20 mouse cellular contexts compared by ENCODE assay signal in genomic region chr4:12285983-12286382, GRCm38 (mm10).
DNase-seq lines count a peak whose midpoint lies in the region; ATAC-seq lines count a peak whose summit lies in the region.
"Had no signal": no experiment of that assay in that cellular context is flagged by ENCODE, and none has a peak within 500 bp of the region (broad histone marks: within the 10 kb centered on the region; RNA-seq: fewer than 3 reads in every experiment).

No protein-coding gene starts in this region.

- H3K4me2 ChIP-seq in midbrain, embryonic 11.5 days = no peak overlapping the region
- H3K4me2 ChIP-seq in midbrain, embryonic 16.5 days (ENCODE audit: low read length) = no peak overlapping the region
- H3K4me2 ChIP-seq in midbrain, embryonic 14.5 days (ENCODE audit: low read length) = no peak overlapping the region
- no peak overlapping the region for H3K4me2 ChIP-seq in neural tube, embryonic 14.5 days (ENCODE audit: low read depth, low read length)
- H3K4me2 ChIP-seq: embryonic facial prominence, embryonic 12.5 days; heart, embryonic 11.5 days; heart, embryonic 15.5 days had no signal

- H3K4me1 ChIP-seq in midbrain, embryonic 11.5 days (ENCODE audit: control insufficient read depth, insufficient read depth, low read length) = no peaks in the 10 kb centered on the region
- H3K4me1 ChIP-seq in midbrain, embryonic 16.5 days (ENCODE audit: control insufficient read depth, insufficient read depth, low read length) = peaks cover 3% of the 10 kb centered on the region; the same call in 1 of the 2 replicates
- H3K4me1 ChIP-seq in midbrain, embryonic 14.5 days (ENCODE audit: control insufficient read depth, insufficient read depth, low read length) = 0 out of 2 replicates have a peak, but pooled peaks cover 3% of the 10 kb centered on the region
- H3K4me1 ChIP-seq in neural tube, embryonic 14.5 days (ENCODE audit: control insufficient read depth, insufficient read depth, low read length) = no peaks in the 10 kb centered on the region; the same call in 1 of the 2 replicates
- H3K4me1 ChIP-seq: embryonic facial prominence, embryonic 12.5 days; heart, embryonic 15.5 days; hindbrain, embryonic 10.5 days had no signal

- H3K36me3 ChIP-seq in midbrain, embryonic 11.5 days (ENCODE audit: control insufficient read depth, insufficient read depth, low read length) = no peaks in the 10 kb centered on the region
- no peaks in the 10 kb centered on the region for H3K36me3 ChIP-seq in midbrain, embryonic 16.5 days (ENCODE audit: control insufficient read depth, insufficient read depth, low read length)
- H3K36me3 ChIP-seq in midbrain, embryonic 14.5 days (ENCODE audit: control insufficient read depth, insufficient read depth, low read length) = no peaks in the 10 kb centered on the region
- H3K36me3 ChIP-seq in neural tube, embryonic 14.5 days (ENCODE audit: control insufficient read depth, insufficient read depth, low read length) = no peaks in the 10 kb centered on the region
- H3K36me3 ChIP-seq: embryonic facial prominence, embryonic 12.5 days; heart, embryonic 15.5 days; hindbrain, embryonic 10.5 days had no signal

- intact Hi-C loops in heart, postnatal 14 days (cut with DNase I) = no loop called here

- no peaks in the 10 kb centered on the region for H3K27me3 ChIP-seq in midbrain, embryonic 11.5 days (ENCODE audit: control insufficient read depth, insufficient read depth, low read length)
- no peaks in the 10 kb centered on the region for H3K27me3 ChIP-seq in midbrain, embryonic 16.5 days (ENCODE audit: control insufficient read depth, insufficient read depth, low read depth, low read length)
- H3K27me3 ChIP-seq in midbrain, embryonic 14.5 days (ENCODE audit: control insufficient read depth, insufficient read depth, low read length) = no peaks in the 10 kb centered on the region
- no peaks in the 10 kb centered on the region for H3K27me3 ChIP-seq in neural tube, embryonic 14.5 days (ENCODE audit: control insufficient read depth, insufficient read depth, low read length)
- H3K27me3 ChIP-seq: embryonic facial prominence, embryonic 12.5 days; heart, embryonic 15.5 days had no signal

- peak; percentile 49 for DNase-seq in heart, adult 11 months
- DNase-seq in heart, postnatal 14 days = no peak
- DNase-seq in midbrain, embryonic 11.5 days (ENCODE audit: low spot score, missing footprints) = no peak
- DNase-seq in midbrain, embryonic 14.5 days = no peak
- DNase-seq: adrenal gland, postnatal 14 days; cerebellum, adult 11-12 months; cerebellum, adult 9-10 months; cerebellum, postnatal 25 days; gastrocnemius, postnatal 36 days; heart, adult 2 months had no signal

- H3K9ac ChIP-seq in midbrain, embryonic 11.5 days (ENCODE audit: low read length) = no peak overlapping the region
- no peak overlapping the region for H3K9ac ChIP-seq in midbrain, embryonic 16.5 days (ENCODE audit: low read depth, low read length)
- H3K9ac ChIP-seq in midbrain, embryonic 14.5 days (replicated peaks; ENCODE audit: low read length) = no peak overlapping the region
- H3K9ac ChIP-seq in neural tube, embryonic 14.5 days (replicated peaks; ENCODE audit: low read depth, low read length) = no peak overlapping the region
- H3K9ac ChIP-seq: embryonic facial prominence, embryonic 12.5 days; heart, embryonic 15.5 days had no signal

- H3K9me3 ChIP-seq in midbrain, embryonic 11.5 days (ENCODE audit: control insufficient read depth, low read length) = no peaks in the 10 kb centered on the region
- 0 out of 2 replicates have a peak, but pooled peaks cover 4% of the 10 kb centered on the region for H3K9me3 ChIP-seq in midbrain, embryonic 16.5 days (replicated peaks; ENCODE audit: control insufficient read depth, low read length, poor library complexity, severe bottlenecking)
- peaks cover 4% of the 10 kb centered on the region for H3K9me3 ChIP-seq in midbrain, embryonic 14.5 days (ENCODE audit: control insufficient read depth, low read length)
- H3K9me3 ChIP-seq in neural tube, embryonic 14.5 days (ENCODE audit: control insufficient read depth, low read length) = no peaks in the 10 kb centered on the region
- H3K9me3 ChIP-seq: embryonic facial prominence, embryonic 12.5 days; heart, embryonic 15.5 days; hindbrain, embryonic 10.5 days had no signal

- peak; percentile 76 for ATAC-seq in midbrain, embryonic 11.5 days (ENCODE audit: low FRiP score)
- no peak for ATAC-seq in midbrain, embryonic 16.5 days
- ATAC-seq in midbrain, embryonic 14.5 days (ENCODE audit: low FRiP score, low TSS enrichment) = peak; percentile 48; the same call in 1 of the 2 replicates
- peak; percentile 72; the same call in 1 of the 2 replicates for ATAC-seq in neural tube, embryonic 14.5 days (ENCODE audit: low read depth)
- ATAC-seq in erythroid progenitor cell, adult 5-6 weeks (replicated peaks; ENCODE audit: low FRiP score, poor library complexity, severe bottlenecking) = no peak
- ATAC-seq: activated CD4-positive, CD25-positive, alpha-beta regulatory T cell, adult 4 months; inflammation-experienced regulatory T-cells, adult 6 months; Patski had no signal

- H3K4me3 ChIP-seq in midbrain, embryonic 11.5 days (ENCODE audit: low read depth, low read length) = no peak overlapping the region
- no peak overlapping the region for H3K4me3 ChIP-seq in midbrain, embryonic 16.5 days (ENCODE audit: low read depth, low read length)
- H3K4me3 ChIP-seq in midbrain, embryonic 14.5 days (replicated peaks; ENCODE audit: low read depth, low read length) = no peak overlapping the region
- H3K4me3 ChIP-seq in neural tube, embryonic 14.5 days (ENCODE audit: low read depth, low read length) = no peak overlapping the region
- H3K4me3 ChIP-seq: embryonic facial prominence, embryonic 12.5 days; heart, adult 2 months; heart, embryonic 15.5 days; hindbrain, embryonic 10.5 days had no signal

- no peak overlapping the region for H3K27ac ChIP-seq in midbrain, embryonic 11.5 days (ENCODE audit: low read depth, low read length)
- no peak overlapping the region for H3K27ac ChIP-seq in midbrain, embryonic 16.5 days (ENCODE audit: low read length)
- H3K27ac ChIP-seq in midbrain, embryonic 14.5 days (replicated peaks; ENCODE audit: low read depth, low read length) = 0 out of 2 replicates have a peak overlapping the region, but pooled peaks have one; percentile 32
- H3K27ac ChIP-seq in neural tube, embryonic 14.5 days (ENCODE audit: low read depth, low read length) = no peak overlapping the region
- H3K27ac ChIP-seq: embryonic facial prominence, embryonic 12.5 days; heart, adult 2 months; heart, embryonic 15.5 days; hindbrain, embryonic 10.5 days had no signal

Comparison
In these comparisons a context has a peak if more than half of its experiments do, and no peak if none do; other contexts are left out.
1. ATAC-seq: peak in midbrain, embryonic 11.5 days (single experiment), midbrain, embryonic 14.5 days (single experiment) and neural tube, embryonic 14.5 days (single experiment); none in midbrain, embryonic 16.5 days (single experiment) and erythroid progenitor cell, adult 5-6 weeks (single experiment).